ENCODE assay signal across 11 mouse cellular contexts in genomic region chr19:32512518-32512917, GRCm38 (mm10). TPM values are rescaled to one million over a fixed set of nuclear protein-coding genes. Genes with fewer than 3 reads are reported as not detected.
DNase-seq lines count a peak whose midpoint lies in the region; ATAC-seq and TF ChIP-seq lines count a peak whose summit lies in the region.
"Had no signal": no experiment of that assay in that cellular context is flagged by ENCODE, and none has a peak within 500 bp of the region (broad histone marks: within the 10 kb centered on the region; RNA-seq: fewer than 3 reads in every experiment).

No protein-coding gene starts in this region.

- no peak overlapping the region for H3K27ac ChIP-seq in intestine, postnatal 0 days (ENCODE audit: low read depth, low read length)
- no peak overlapping the region for H3K27ac ChIP-seq in intestine, embryonic 16.5 days (ENCODE audit: low read length)
- no peak overlapping the region for H3K27ac ChIP-seq in thymus, adult 2 months (ENCODE audit: control insufficient read depth, insufficient read depth, low read length)
- H3K27ac ChIP-seq in embryonic fibroblast, embryonic 13.5 days (ENCODE audit: insufficient read depth, low read length): no peak overlapping the region
- H3K27ac ChIP-seq: embryonic facial prominence, embryonic 12.5 days; macrophage had no signal

- DNase-seq in thymus, adult 2 months: no peak
- DNase-seq in thymus, adult 18-20 months: no peak
- peak; percentile 54 for DNase-seq in thymus, postnatal 4 days
- no peak for DNase-seq in right cerebral cortex, postnatal 36 days (ENCODE audit: low spot score in 2 of 2)
- DNase-seq in cerebellum, postnatal 4 days (ENCODE audit: low spot score in 2 of 2): no peak
- DNase-seq: spleen, adult 18-20 months had no signal

- 46% methylated on average over 1 of the region's 1 CpGs for WGBS in intestine, postnatal 0 days
- 33% methylated on average over 1 of the region's 1 CpGs for WGBS in intestine, embryonic 16.5 days
- 66% methylated on average over 1 of the region's 1 CpGs for whole genome bisulfite sequencing in thymus, adult 2 months

- 0 out of 2 replicates have a peak, but pooled peaks cover 2% of the 10 kb centered on the region for H3K4me1 ChIP-seq in intestine, postnatal 0 days (replicated peaks; ENCODE audit: control insufficient read depth, insufficient read depth, low read length)
- H3K4me1 ChIP-seq in intestine, embryonic 16.5 days (ENCODE audit: control insufficient read depth, insufficient read depth, low read length): no peaks in the 10 kb centered on the region
- no peaks in the 10 kb centered on the region for H3K4me1 ChIP-seq in thymus, adult 2 months (replicated peaks; ENCODE audit: control insufficient read depth, insufficient read depth, low read length)
- H3K4me1 ChIP-seq in embryonic fibroblast, embryonic 13.5 days (ENCODE audit: control insufficient read depth, insufficient read depth, low read length): no peaks in the 10 kb centered on the region

- TF ChIP-seq CTCF in intestine, postnatal 0 days (IDR thresholded peaks at IDR 0.05; ENCODE audit: low read depth): peak; percentile 57
- TF ChIP-seq CTCF in thymus, adult 2 months (IDR thresholded peaks at IDR 0.05; ENCODE audit: borderline replicate concordance, control insufficient read depth, extremely low read depth, insufficient read depth, low read length, poor library complexity): peak; percentile 29; the same call in 1 of the 2 replicates
- TF ChIP-seq CTCF in embryonic fibroblast, embryonic 13.5 days (IDR thresholded peaks at IDR 0.05; ENCODE audit: borderline replicate concordance, insufficient read depth, low read length): peak; percentile 22; the same call in 1 of the 2 replicates

- peaks cover 36% of the 10 kb centered on the region for H3K36me3 ChIP-seq in intestine, postnatal 0 days (ENCODE audit: control insufficient read depth, insufficient read depth)
- peaks cover 10% of the 10 kb centered on the region; the same call in 1 of the 2 replicates for H3K36me3 ChIP-seq in intestine, embryonic 16.5 days (ENCODE audit: control insufficient read depth, insufficient read depth, low read length)
- peaks cover 38% of the 10 kb centered on the region for H3K36me3 ChIP-seq in thymus, adult 2 months (ENCODE audit: control insufficient read depth, insufficient read depth, low read length)

- no peak overlapping the region for H3K4me3 ChIP-seq in intestine, postnatal 0 days (ENCODE audit: low read depth, low read length)
- no peak overlapping the region for H3K4me3 ChIP-seq in intestine, embryonic 16.5 days (ENCODE audit: low read length)
- H3K4me3 ChIP-seq in thymus, adult 2 months (ENCODE audit: control insufficient read depth, insufficient read depth, low read length): no peak overlapping the region
- no peak overlapping the region for H3K4me3 ChIP-seq in embryonic fibroblast, embryonic 13.5 days (ENCODE audit: insufficient read depth, low read length)
- H3K4me3 ChIP-seq: embryonic facial prominence, embryonic 12.5 days had no signal

- H3K27me3 ChIP-seq in intestine, postnatal 0 days (replicated peaks; ENCODE audit: control insufficient read depth, insufficient read depth, low read length): no peaks in the 10 kb centered on the region
- H3K27me3 ChIP-seq in intestine, embryonic 16.5 days (replicated peaks; ENCODE audit: control insufficient read depth, insufficient read depth, low read length): no peaks in the 10 kb centered on the region
- no peaks in the 10 kb centered on the region for H3K27me3 ChIP-seq in thymus, adult 2 months (ENCODE audit: control insufficient read depth, insufficient read depth, low read length)
- H3K27me3 ChIP-seq: embryonic facial prominence, embryonic 12.5 days had no signal

- no peak for TF ChIP-seq POLR2A in thymus, adult 2 months (IDR thresholded peaks at IDR 0.05; ENCODE audit: control insufficient read depth, extremely low read depth, insufficient read depth, low read length, poor library complexity)
- no peak for TF ChIP-seq POLR2A in embryonic fibroblast, embryonic 13.5 days (IDR thresholded peaks at IDR 0.05; ENCODE audit: low read depth, low read length)

- no peak overlapping the region for H3K9ac ChIP-seq in intestine, postnatal 0 days (ENCODE audit: low read depth, low read length)
- no peak overlapping the region for H3K9ac ChIP-seq in intestine, embryonic 16.5 days (ENCODE audit: low read depth, low read length)
- H3K9ac ChIP-seq: embryonic facial prominence, embryonic 12.5 days had no signal

- no peaks in the 10 kb centered on the region for H3K9me3 ChIP-seq in intestine, postnatal 0 days (ENCODE audit: control insufficient read depth)
- H3K9me3 ChIP-seq in intestine, embryonic 16.5 days (ENCODE audit: control insufficient read depth, low read length): peaks cover 3% of the 10 kb centered on the region; the same call in 1 of the 2 replicates

- no peak for ATAC-seq in intestine, postnatal 0 days
- ATAC-seq in intestine, embryonic 16.5 days: no peak

- no peak overlapping the region for H3K4me2 ChIP-seq in intestine, postnatal 0 days (replicated peaks; ENCODE audit: low read depth)
- H3K4me2 ChIP-seq in intestine, embryonic 16.5 days (ENCODE audit: low read depth, low read length): no peak overlapping the region
- H3K4me2 ChIP-seq: embryonic facial prominence, embryonic 12.5 days had no signal

RNA-seq across cellular contexts. Expression of gene Minpp1, which starts 26.9 kb away (rescaled TPM):
- 62.3 and 68.7 TPM in 2 replicates for polyA plus RNA-seq in intestine, postnatal 0 days (2015; fragmentation: Nextera tagmentation; extraction: Ambion mirVana)
- 56.7 and 60.9 TPM in 2 replicates for polyA plus RNA-seq in intestine, embryonic 16.5 days (2015; fragmentation: Nextera tagmentation; extraction: Ambion mirVana)
- 70.7 and 109 TPM in 2 replicates for polyA plus RNA-seq in thymus, adult 2 months (2012; rRNA removed)
- polyA plus RNA-seq in embryonic fibroblast, embryonic 13.5 days (2011; ENCODE audit: insufficient read length, low read depth, missing spikeins): 50.8 and 53.2 TPM in 2 replicates

RNA-seq across cellular contexts. Expression of gene Rpl9-ps6, which starts 46.1 kb away (rescaled TPM):
- 89.1 and 99.6 TPM in 2 replicates for polyA plus RNA-seq in intestine, postnatal 0 days (2015; fragmentation: Nextera tagmentation; extraction: Ambion mirVana)
- polyA plus RNA-seq in intestine, embryonic 16.5 days (2015; fragmentation: Nextera tagmentation; extraction: Ambion mirVana): 79.6 and 82.0 TPM in 2 replicates
- 8.0 and 10.4 TPM in 2 replicates for polyA plus RNA-seq in thymus, adult 2 months (2012; rRNA removed)
- 446 and 530 TPM in 2 replicates for polyA plus RNA-seq in embryonic fibroblast, embryonic 13.5 days (2011; ENCODE audit: insufficient read length, low read depth, missing spikeins)
